Mouse (Mus musculus) gastrocnemius, adult 18-20 months (tissue): ENCODE data around the gene Tmc1. TPM values are rescaled to one million over a fixed set of nuclear protein-coding genes. Genes with fewer than 3 reads are reported as not detected.

Experiments
- DNase-seq: peaks from one replicate; pipeline ENCODE4 v3.0.0; 2021; ENCODE audit warnings: low spot score
- long read RNA-seq, 2 experiments: library from polyadenylated mRNA; stranded (forward); transcript quantifications; one replicate each; pipeline ENCODE4 v2.0.0; 2021
- total RNA-seq, 2 experiments: library from RNA; stranded (reverse); gene quantifications; 2 replicates each; pipeline ENCODE4 v1.2.3; 2021

Tmc1 gene
- not detected for total RNA-seq
- long read RNA-seq, experiment 1: 0 reads
- long read RNA-seq, experiment 2: 0 reads

- DNase-seq: no peak
Observed at GRCm38 (mm10) chr19:20953874-20954273, at the start of gene Tmc1. TSS of gene Tmc1 (minus strand) at chr19:20954202.

- DNase-seq: no peak
Observed at GRCm38 (mm10) chr19:21001552-21001951, 47.5 kb upstream of the Tmc1 start.

DNA sequence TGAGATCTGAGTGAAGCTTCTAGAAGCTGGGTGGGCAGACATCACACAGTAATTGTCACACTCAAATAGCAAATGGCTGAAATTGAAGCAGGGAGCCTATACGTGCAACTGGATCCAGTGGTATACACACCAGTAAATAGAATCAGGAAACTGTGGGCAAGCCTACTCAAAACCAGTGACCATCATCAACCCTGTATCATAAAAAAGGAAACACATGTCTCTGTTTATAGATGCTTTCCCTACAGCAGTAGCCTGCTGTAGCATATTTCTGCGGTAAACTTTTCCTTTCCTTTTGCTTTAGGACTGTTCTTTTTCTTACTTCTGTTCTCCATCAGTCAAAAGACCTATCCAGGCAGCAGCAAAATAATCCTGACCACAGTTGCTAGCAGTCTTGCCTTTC lies 25.2 kb upstream of the Tmc1 start:
- no peak for DNase-seq

GRCm38 (mm10) chr19:20978148-20978547 lies 24.1 kb upstream of the Tmc1 start:
- no peak for DNase-seq

GRCm38 (mm10) chr19:20971926-20972325 lies 17.9 kb upstream of the Tmc1 start:
- no peak for DNase-seq

- DNase-seq: no peak
Observed at GRCm38 (mm10) chr19:20954815-20955214, 813 bp upstream of the Tmc1 start.

GRCm38 (mm10) chr19:20944446-20944845 lies 9.6 kb downstream of the Tmc1 start:
- no peak for DNase-seq

DNA sequence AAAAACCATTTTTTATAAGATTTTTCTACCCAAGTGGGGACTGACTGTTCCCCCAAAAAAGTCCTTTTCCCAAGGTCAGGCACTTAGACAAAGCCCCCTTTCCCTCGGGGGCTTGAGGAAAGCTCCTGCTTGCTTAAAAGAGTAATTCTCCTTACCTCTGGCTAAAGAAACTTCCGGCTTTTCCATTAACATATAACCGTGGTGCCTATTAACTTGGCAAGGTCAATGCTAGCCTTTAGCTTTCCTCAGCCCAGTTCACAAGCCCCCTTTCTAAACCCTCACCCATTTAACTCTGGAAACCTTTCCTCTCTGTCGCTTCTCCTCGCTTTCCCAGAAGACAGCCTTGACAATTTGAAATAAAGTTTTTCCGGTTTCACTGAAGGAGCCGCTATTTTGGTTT lies 29.7 kb downstream of the Tmc1 start:
- DNase-seq: no peak

- no peak for DNase-seq
Observed at GRCm38 (mm10) chr19:20923336-20924211, 30.4 kb downstream of the Tmc1 start.

GRCm38 (mm10) chr19:20918241-20918640 lies 35.8 kb downstream of the Tmc1 start:
- DNase-seq: no peak

GRCm38 (mm10) chr19:20915151-20915550 lies 38.9 kb downstream of the Tmc1 start:
- no peak for DNase-seq

- no peak for DNase-seq
Observed at GRCm38 (mm10) chr19:20910356-20910755, 43.6 kb downstream of the Tmc1 start.

GRCm38 (mm10) chr19:20881205-20881604 lies 72.8 kb downstream of the Tmc1 start:
- no peak for DNase-seq

DNA sequence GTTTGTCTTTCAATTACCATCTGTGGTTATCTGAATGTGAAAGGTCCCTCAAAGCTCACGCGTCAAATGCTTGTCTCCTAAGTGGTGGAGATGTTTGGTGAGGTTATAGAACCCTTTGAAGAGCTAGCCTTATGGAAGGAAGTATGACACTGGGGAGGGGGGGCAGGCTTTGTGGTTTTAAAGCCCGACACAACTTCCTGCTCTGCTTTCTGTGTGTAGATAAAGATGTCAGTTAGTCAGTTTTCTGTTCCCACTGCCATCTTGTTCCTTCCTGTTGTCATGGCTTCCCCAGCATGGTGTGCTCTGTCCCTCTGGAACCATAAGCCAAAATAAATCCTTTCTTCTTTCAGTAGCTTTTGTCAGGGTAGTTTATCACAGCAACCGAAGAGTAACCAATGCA lies 78.1 kb downstream of the Tmc1 start:
- no peak for DNase-seq

- no peak for DNase-seq
Observed at GRCm38 (mm10) chr19:20861779-20862178, 92.2 kb downstream of the Tmc1 start.

DNA sequence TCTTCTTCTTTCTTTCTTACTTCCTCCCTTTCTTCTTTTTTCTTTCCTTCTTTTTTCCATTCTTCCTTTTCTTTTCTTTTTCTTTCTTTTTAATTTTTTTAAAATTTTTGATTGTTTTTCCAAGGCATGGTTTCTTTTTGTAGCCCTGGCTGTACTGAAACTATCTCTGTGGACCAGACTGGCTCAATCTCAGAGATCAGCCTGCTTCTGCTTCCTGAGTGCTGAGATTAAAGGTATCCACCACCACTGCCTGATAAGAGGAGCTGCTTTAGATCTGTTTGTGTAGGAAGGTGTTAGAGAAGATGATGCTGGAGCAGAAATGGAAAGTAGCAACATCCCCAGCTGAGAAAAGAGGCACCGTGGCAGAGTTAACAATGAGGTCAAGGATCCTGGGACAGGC lies 93.7 kb downstream of the Tmc1 start:
- no peak for DNase-seq

DNA sequence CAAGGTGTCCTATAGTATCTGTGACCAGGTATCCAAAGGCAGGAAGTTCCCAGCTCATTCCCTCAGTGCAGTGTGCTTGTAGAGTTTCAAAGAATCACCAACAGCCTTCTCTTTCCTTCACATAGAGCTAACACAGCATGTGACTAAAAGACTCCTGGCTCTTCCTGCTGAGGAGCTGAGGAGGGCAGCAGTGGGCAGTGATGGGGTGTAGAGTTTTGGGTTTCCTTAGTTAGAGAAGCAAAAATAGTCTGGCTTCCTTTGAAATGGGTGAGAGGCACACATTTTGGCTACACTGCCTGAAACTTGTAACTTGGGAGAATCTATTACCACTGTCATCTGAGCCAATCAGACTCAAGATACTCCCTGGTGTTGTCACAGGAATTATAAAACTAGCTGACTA lies 96.2 kb downstream of the Tmc1 start:
- DNase-seq: no peak

- DNase-seq: no peak
Observed at GRCm38 (mm10) chr19:20848906-20849305, 105.1 kb downstream of the Tmc1 start.

- DNase-seq: no peak
Observed at GRCm38 (mm10) chr19:20847476-20848073, 106.4 kb downstream of the Tmc1 start.

DNA sequence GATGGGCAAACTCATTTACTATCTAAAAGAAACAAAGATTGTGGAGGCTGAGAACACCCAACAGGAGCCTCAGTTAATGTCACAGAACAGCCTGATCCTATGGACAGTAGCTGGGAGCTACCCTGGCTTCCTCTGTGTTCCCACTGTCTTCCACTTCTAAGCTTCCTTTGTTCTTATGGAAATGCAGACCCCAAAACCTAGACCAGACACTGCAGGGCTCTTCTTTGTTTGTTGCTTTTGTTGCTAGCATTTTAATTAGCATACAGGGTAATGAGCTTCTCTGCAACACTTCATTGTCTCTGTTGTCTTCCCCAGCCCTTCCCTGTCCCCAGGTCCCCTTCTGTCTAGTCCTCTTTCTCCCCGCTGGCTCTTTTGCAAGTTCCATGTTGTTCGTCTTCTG lies 116.6 kb downstream of the Tmc1 start:
- DNase-seq: no peak

GRCm38 (mm10) chr19:20836055-20836845 lies 117.8 kb downstream of the Tmc1 start:
- peak; percentile 26 for DNase-seq

DNA sequence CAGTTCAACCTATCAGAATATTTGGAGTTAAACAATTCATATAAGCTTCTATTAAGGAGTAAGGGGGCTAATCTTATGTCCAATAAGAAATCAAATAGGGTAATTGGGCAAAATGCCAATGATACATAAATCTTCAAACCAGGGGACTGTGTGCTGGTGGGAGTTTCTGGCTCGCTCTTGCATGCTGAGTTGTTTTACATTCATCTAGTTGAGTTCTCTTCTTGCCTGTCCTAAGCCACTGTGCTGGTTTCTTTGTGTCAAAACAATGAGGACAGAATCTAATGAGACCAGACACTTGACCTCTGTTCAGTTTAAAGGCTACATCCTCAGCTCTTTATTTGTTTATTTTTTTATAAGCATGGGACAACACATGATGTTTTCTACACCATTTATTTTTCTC lies 119.1 kb downstream of the Tmc1 start:
- DNase-seq: no peak
